Mouse (Mus musculus) bone marrow, adult 2 months (tissue): Measurements from ENCODE around the gene Mst1r.

Experiments
- CTCF ChIP-seq: fragments of 200-500 bp; IDR thresholded peaks from 2 replicates; pipeline ENCODE4 v1.5.1; 2011; ENCODE audit warnings: low read length, control low read depth; ENCODE audit not compliant: control insufficient read depth, insufficient read depth
- POLR2A ChIP-seq: fragments of 200-500 bp; IDR thresholded peaks from 2 replicates; pipeline ENCODE4 v1.6.1; 2011; ENCODE audit warnings: low read depth, mild to moderate bottlenecking, control low read depth, low read length, borderline replicate concordance; ENCODE audit not compliant: control insufficient read depth

- TF ChIP-seq CTCF (no peak), POLR2A (no peak)
Observed at GRCm38 (mm10) chr9:107864493-107864892, 42.2 kb upstream of the Mst1r start.
